Mouse (Mus musculus) hindbrain, embryonic 13.5 days (tissue): ENCODE measurements at regions not wholly inside any gene's neighbourhood (a gene's known extent, or its start where the extent isn't known, plus 50 kb on each side); places are given as distances from the start of the nearest gene placed in this dataset.

Experiments
- ATAC-seq: fragments of 200-750 bp; cut with Nextera tagmentation; 2 replicates; pipeline ENCODE4 v1.8.0; 2017; ENCODE audit warnings: moderate TSS enrichment; ENCODE audit not compliant: low FRiP score
- H3K27ac ChIP-seq: fragments of 300-500 bp; sonication (generic); 2 replicates; pipeline ENCODE4 v1.5.1; 2015; ENCODE audit warnings: inconsistent platforms, mild to moderate bottlenecking, moderate library complexity
- H3K27me3 ChIP-seq: fragments of 300-500 bp; sonication (generic); 2 replicates; pipeline ENCODE4 v1.6.1; 2015; ENCODE audit warnings: mild to moderate bottlenecking, inconsistent platforms
- H3K36me3 ChIP-seq: fragments of 300-500 bp; sonication (generic); 2 replicates; pipeline ENCODE4 v1.6.1; 2015; ENCODE audit warnings: mild to moderate bottlenecking, inconsistent platforms
- H3K4me1 ChIP-seq: fragments of 300-500 bp; sonication (generic); replicated peaks from 2 replicates; pipeline ENCODE4 v1.6.1; 2015; ENCODE audit warnings: inconsistent platforms
- H3K4me2 ChIP-seq: fragments of 300-500 bp; sonication (generic); 2 replicates; pipeline ENCODE4 v1.6.1; 2015; ENCODE audit warnings: inconsistent platforms, mild to moderate bottlenecking, moderate library complexity
- H3K4me3 ChIP-seq: fragments of 300-500 bp; sonication (generic); 2 replicates; pipeline ENCODE4 v1.5.1; 2015; ENCODE audit warnings: mild to moderate bottlenecking, inconsistent platforms
- H3K9ac ChIP-seq: fragments of 300-500 bp; sonication (generic); 2 replicates; pipeline ENCODE4 v1.6.1; 2015; ENCODE audit warnings: mild to moderate bottlenecking, inconsistent platforms
- H3K9me3 ChIP-seq: fragments of 300-500 bp; sonication (generic); 2 replicates; pipeline ENCODE4 v1.6.1; 2016; ENCODE audit warnings: inconsistent platforms
- WGBS: fragments of 180-500 bp; shearing (Covaris S2); methylation state at CpG from one replicate; pipeline ENCODE4 v1.1.7; 2015; 5-methylcytosine and 5-hydroxymethylcytosine counted together

DNA sequence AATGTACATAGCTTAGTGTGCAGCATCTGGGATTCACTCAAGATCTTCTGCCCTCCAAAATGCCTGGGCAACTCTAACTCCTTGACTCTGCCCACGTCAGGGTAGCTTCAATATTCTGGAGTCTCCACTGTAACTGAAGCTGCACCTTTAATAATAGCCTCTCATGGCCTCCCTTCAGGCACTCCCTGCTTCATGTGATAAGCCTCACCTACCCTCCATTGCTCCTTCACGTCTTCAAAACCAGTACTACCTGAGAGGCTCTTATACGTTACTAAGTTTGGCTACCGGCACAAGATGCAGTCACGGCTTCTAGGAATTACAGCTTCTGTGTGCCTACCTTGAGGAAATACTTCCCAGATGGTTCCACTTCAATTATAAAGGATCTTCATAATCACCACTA, 527.4 kb downstream of the Nfib start:
- Histone ChIP-seq H3K4me2 (no peak overlapping the region), H3K27ac (no peak overlapping the region), H3K9ac (no peak overlapping the region), H3K36me3 (no peaks in the 10 kb centered on the region), H3K27me3 (no peaks in the 10 kb centered on the region), H3K9me3 (no peaks in the 10 kb centered on the region), H3K4me1 (no peaks in the 10 kb centered on the region), H3K4me3 (no peak overlapping the region)
- no peak for ATAC-seq
- WGBS: 92% methylated on average over 5 of the region's 5 CpGs

DNA sequence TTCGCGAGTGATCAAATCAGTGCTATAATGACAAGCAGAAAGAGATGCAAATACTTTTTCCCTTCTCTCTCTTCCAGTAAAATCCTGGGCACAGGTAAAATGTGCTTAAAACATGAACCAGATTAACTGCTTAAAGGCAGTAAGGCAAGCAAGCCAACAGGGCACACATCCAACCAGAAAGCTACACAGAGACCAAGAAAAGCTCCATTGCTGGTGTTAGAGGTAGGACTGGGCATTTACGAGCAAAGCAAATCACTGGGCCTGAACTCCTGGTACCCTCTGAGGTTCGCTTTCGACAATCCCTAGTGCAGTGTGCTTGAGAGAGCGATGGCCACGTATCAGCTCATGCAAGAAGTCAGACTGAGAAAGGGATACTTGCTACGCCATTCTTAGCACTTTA, 528.8 kb downstream of the Nfib start:
- Histone ChIP-seq H3K9ac (no peak overlapping the region), H3K27me3 (no peaks in the 10 kb centered on the region), H3K36me3 (no peaks in the 10 kb centered on the region), H3K4me3 (no peak overlapping the region), H3K4me2 (no peak overlapping the region), H3K27ac (no peak overlapping the region), H3K9me3 (no peaks in the 10 kb centered on the region), H3K4me1 (no peaks in the 10 kb centered on the region)
- 95% methylated on average over 8 of the region's 8 CpGs for WGBS
- no peak for ATAC-seq

DNA sequence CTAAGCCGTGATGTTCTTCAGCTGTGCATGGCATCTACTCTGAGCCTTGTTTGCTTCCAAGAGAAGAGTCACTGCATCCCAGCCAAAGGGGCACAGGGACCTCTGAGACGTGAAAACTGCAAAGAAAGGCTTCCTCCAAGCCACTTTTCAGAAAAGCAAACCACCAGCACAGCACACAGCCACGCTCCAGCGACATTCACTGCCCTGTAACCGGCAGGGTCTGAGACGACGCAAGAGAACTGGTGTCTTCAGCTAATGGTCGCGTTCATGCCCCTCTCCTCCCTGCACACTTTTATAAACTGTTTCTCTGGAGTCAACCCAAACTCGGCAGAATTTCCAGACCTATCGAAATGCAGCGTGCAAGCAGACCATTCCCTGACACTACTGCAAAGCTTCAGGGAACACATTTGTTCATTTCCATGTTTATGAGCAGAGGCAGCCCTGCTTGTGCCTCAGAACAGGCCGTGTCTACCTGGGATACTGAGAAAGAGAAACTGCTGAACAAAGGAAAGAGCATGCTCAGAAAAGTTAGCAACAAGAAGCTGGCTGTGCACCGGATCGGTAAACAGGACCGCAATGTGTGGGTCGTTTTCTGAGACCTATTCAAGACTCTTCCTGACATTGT, 532.0 kb downstream of the Nfib start:
- no peak overlapping the region for H3K27ac ChIP-seq
- ATAC-seq: no peak
- no peaks in the 10 kb centered on the region for H3K36me3 ChIP-seq
- no peak overlapping the region for H3K4me3 ChIP-seq
- H3K9me3 ChIP-seq: no peaks in the 10 kb centered on the region
- H3K27me3 ChIP-seq: no peaks in the 10 kb centered on the region
- 81% methylated on average over 17 of the region's 17 CpGs for WGBS
- H3K4me1 ChIP-seq: no peaks in the 10 kb centered on the region
- H3K4me2 ChIP-seq: no peak overlapping the region
- no peak overlapping the region for H3K9ac ChIP-seq

DNA sequence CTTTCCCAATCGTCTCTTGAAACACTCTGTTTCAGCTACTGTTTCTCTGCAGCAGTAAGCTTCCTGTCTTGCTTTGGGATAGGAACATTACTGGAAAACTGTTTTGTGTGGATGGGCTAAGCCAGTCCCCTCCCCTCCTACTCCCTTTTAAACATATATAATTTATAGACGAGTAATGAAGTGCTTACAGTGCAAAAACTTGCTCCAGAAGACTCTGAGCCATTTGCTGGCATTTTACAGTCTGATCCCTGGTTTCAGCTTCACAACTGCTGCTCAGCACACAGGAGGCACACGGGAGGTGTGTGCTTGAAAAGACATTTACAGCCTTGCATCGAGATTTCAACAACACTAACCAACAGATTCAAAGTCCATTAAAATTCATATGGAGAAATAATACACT, 534.6 kb downstream of the Nfib start:
- ATAC-seq: no peak
- no peak overlapping the region for H3K27ac ChIP-seq
- no peak overlapping the region for H3K4me2 ChIP-seq
- no peaks in the 10 kb centered on the region for H3K27me3 ChIP-seq
- no peaks in the 10 kb centered on the region for H3K36me3 ChIP-seq
- no peak overlapping the region for H3K4me3 ChIP-seq
- H3K4me1 ChIP-seq: no peaks in the 10 kb centered on the region
- 79% methylated on average over 4 of the region's 4 CpGs for WGBS
- no peaks in the 10 kb centered on the region for H3K9me3 ChIP-seq
- no peak overlapping the region for H3K9ac ChIP-seq

DNA sequence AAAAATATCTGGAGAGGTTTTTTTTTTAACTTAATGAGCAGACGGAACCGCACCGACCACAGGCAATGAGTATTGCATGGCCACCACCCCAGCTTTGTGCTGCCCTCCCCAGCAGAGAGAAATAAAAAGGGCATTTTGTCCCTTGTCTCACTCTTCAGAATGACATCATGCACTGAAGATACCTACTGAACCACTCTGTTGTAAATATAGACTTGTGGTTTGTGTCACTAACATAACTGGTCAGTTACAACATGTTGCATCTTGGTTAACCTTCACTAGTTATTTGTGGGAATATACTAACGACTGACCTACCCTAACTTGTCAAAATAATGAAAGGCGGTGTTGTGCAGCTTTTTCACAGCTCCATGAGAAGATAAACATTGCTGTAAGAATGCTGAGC, 537.5 kb downstream of the Nfib start:
- ATAC-seq: no peak
- no peaks in the 10 kb centered on the region for H3K36me3 ChIP-seq
- H3K27me3 ChIP-seq: no peaks in the 10 kb centered on the region
- H3K4me3 ChIP-seq: no peak overlapping the region
- H3K4me2 ChIP-seq: no peak overlapping the region
- no peak overlapping the region for H3K27ac ChIP-seq
- no peaks in the 10 kb centered on the region for H3K9me3 ChIP-seq
- no peak overlapping the region for H3K9ac ChIP-seq
- H3K4me1 ChIP-seq: no peaks in the 10 kb centered on the region
- WGBS: 89% methylated on average over 5 of the region's 5 CpGs

DNA sequence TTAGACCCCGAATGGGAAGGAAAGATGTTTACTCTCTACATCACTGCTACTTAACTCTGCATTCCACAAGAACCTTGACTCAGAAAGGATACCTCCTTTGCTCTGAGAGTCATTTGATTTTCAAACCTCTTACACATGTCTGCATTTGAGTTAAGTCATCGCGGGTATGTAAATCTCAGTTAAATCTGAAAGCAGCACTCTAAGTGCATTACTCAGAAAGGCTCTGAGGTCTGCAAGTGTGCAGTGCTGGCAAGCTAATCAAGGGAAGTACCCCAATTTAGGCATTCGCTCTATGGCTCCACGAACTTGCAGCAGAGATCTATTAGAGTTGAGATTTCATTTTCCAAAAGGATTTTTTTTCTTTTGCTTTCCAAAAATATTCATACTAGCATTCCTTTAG, 538.2 kb downstream of the Nfib start:
- H3K9me3 ChIP-seq: no peaks in the 10 kb centered on the region
- H3K27ac ChIP-seq: no peak overlapping the region
- 82% methylated on average over 5 of the region's 5 CpGs for WGBS
- H3K36me3 ChIP-seq: no peaks in the 10 kb centered on the region
- H3K4me1 ChIP-seq: no peaks in the 10 kb centered on the region
- H3K27me3 ChIP-seq: no peaks in the 10 kb centered on the region
- H3K4me2 ChIP-seq: no peak overlapping the region
- no peak overlapping the region for H3K9ac ChIP-seq
- H3K4me3 ChIP-seq: no peak overlapping the region
- no peak for ATAC-seq

DNA sequence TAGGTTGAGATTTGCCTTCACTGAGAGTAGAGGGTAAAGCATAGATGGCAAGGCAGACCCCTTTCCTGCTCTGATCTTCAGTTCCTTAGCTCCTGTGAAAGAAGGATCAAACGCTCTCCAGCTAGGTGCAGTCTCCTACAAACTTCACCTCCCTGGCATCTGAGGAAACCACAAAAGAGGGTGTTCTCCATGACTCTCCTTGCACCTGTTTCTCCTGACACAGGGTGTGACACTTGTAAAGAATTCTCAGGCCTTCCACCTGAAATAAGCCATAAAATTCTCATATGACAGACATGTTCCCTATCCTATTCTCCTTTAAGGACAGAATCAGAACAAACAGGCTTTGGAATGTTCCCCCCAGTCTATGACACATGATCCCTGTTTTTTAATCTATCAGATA, 538.7 kb downstream of the Nfib start:
- Histone ChIP-seq H3K4me1 (no peaks in the 10 kb centered on the region), H3K27ac (no peak overlapping the region), H3K27me3 (no peaks in the 10 kb centered on the region), H3K9ac (no peak overlapping the region), H3K4me3 (no peak overlapping the region), H3K36me3 (no peaks in the 10 kb centered on the region), H3K4me2 (no peak overlapping the region), H3K9me3 (no peaks in the 10 kb centered on the region)
- WGBS: 95% methylated on average over 1 of the region's 1 CpGs
- ATAC-seq: no peak

DNA sequence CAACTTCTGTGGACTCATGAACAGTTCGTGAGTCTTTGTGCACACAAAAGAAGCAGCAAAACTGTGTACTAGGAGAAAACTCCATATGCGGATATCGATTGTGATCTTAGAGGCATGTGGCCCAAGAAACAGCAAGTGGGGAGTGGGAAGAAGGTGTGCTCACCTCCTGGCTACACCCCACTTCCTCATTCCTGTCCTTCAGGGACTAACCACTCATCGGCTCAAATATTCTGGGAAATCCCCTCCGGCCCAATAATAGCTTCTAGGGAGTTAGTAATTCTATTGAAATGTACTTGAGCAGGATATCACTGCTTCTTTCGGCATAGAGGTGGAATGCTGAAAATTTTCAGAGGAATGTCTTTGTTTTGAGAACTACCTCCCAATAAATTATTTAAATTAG, 539.5 kb downstream of the Nfib start:
- Histone ChIP-seq H3K4me1 (no peaks in the 10 kb centered on the region), H3K27me3 (no peaks in the 10 kb centered on the region), H3K4me3 (no peak overlapping the region), H3K9me3 (no peaks in the 10 kb centered on the region), H3K27ac (no peak overlapping the region), H3K36me3 (no peaks in the 10 kb centered on the region), H3K4me2 (no peak overlapping the region), H3K9ac (no peak overlapping the region)
- WGBS: 91% methylated on average over 6 of the region's 6 CpGs
- no peak for ATAC-seq

DNA sequence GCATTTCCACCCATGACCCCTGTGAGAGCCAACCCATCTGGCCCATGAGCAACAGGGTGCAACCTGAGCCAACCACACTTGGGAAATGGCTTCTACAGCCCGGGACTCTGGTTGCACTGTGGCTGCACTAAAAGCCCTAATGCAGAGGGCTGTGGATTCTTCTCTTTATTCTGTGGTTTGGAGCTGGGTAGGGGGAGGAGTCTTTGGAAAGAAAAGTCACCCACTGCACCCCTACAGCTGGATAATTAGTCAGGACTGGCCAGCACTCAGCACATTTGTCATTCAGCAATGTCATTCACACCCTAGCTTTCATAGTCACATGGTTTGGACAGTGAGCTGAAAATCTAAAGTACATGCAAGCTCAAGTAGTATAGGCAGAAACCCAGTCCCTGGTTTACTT, 541.5 kb downstream of the Nfib start:
- H3K4me1 ChIP-seq: no peaks in the 10 kb centered on the region
- no peak overlapping the region for H3K4me3 ChIP-seq
- 76% methylated on average over 1 of the region's 1 CpGs for WGBS
- H3K4me2 ChIP-seq: no peak overlapping the region
- H3K36me3 ChIP-seq: no peaks in the 10 kb centered on the region
- H3K27ac ChIP-seq: no peak overlapping the region
- no peak for ATAC-seq
- H3K27me3 ChIP-seq: no peaks in the 10 kb centered on the region
- no peak overlapping the region for H3K9ac ChIP-seq
- H3K9me3 ChIP-seq: no peaks in the 10 kb centered on the region

DNA sequence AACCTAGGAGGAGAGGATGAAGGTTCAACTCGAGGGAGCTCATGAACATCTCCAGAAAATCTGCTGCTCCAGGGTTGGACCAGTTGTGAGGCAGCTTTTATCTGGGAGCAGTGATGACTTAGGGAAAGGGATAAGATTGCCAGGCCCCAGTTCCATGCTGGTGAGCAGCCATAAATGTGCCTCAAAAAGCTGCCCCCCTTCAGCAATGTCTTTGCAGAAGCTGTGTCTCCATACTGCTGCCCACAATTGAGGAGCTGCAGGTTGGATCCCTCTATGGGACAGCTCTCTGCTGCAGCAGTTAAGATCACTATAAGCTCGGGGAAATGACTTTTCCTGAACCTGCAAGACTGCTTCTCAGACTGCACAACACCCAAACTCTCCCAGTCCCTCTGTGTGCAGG, 543.7 kb downstream of the Nfib start:
- H3K4me3 ChIP-seq: no peak overlapping the region
- 76% methylated on average over 2 of the region's 2 CpGs for WGBS
- H3K4me1 ChIP-seq: no peaks in the 10 kb centered on the region
- no peaks in the 10 kb centered on the region for H3K36me3 ChIP-seq
- no peaks in the 10 kb centered on the region for H3K9me3 ChIP-seq
- no peak overlapping the region for H3K27ac ChIP-seq
- H3K9ac ChIP-seq: no peak overlapping the region
- H3K4me2 ChIP-seq: no peak overlapping the region
- no peaks in the 10 kb centered on the region for H3K27me3 ChIP-seq
- ATAC-seq: no peak

DNA sequence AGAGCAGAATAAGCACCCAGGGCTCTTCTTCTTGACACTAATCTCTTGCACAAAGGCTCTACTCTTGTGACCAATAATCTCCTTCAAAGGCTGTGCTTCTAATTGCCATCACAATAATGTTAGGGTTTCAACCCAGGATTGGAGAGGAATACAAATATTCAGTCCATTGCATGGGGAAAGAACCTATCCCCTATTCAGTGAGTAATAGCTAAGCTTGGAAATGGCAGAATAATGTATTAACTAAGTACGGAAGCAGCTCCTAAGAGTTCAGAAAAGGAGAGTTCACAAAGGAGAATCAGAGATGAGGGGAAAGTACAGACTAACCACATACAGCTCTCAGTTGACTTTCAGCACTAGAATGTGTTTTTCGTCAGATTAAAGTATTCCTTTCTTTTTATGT, 544.3 kb downstream of the Nfib start:
- no peak for ATAC-seq
- Histone ChIP-seq H3K27me3 (no peaks in the 10 kb centered on the region), H3K4me1 (no peaks in the 10 kb centered on the region), H3K9me3 (no peaks in the 10 kb centered on the region), H3K4me2 (no peak overlapping the region), H3K27ac (no peak overlapping the region), H3K9ac (no peak overlapping the region), H3K36me3 (no peaks in the 10 kb centered on the region), H3K4me3 (no peak overlapping the region)
- 94% methylated on average over 2 of the region's 2 CpGs for WGBS

DNA sequence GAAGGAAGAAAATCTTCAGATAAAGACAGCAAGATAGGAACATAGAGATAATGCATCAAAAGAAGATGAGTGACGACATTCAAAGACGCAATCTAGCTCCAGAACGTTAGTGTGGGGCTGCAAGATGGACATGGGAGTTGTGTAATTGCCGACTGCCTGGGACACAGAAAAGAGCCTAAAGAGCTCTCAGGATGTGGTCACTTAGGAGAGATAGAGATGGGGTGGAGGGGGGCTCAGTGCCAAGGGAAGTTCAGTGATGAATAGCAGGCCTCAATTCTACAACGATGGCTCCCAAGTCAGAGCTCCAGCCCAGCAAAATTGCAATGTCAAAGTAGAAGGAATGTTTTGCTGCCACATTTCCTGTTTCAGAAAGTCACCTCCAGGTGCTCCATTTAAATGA, 545.3 kb downstream of the Nfib start:
- WGBS: 81% methylated on average over 5 of the region's 5 CpGs
- no peak overlapping the region for H3K9ac ChIP-seq
- no peak for ATAC-seq
- no peak overlapping the region for H3K4me2 ChIP-seq
- no peaks in the 10 kb centered on the region for H3K27me3 ChIP-seq
- no peaks in the 10 kb centered on the region for H3K9me3 ChIP-seq
- H3K36me3 ChIP-seq: no peaks in the 10 kb centered on the region
- no peaks in the 10 kb centered on the region for H3K4me1 ChIP-seq
- H3K27ac ChIP-seq: no peak overlapping the region
- no peak overlapping the region for H3K4me3 ChIP-seq

DNA sequence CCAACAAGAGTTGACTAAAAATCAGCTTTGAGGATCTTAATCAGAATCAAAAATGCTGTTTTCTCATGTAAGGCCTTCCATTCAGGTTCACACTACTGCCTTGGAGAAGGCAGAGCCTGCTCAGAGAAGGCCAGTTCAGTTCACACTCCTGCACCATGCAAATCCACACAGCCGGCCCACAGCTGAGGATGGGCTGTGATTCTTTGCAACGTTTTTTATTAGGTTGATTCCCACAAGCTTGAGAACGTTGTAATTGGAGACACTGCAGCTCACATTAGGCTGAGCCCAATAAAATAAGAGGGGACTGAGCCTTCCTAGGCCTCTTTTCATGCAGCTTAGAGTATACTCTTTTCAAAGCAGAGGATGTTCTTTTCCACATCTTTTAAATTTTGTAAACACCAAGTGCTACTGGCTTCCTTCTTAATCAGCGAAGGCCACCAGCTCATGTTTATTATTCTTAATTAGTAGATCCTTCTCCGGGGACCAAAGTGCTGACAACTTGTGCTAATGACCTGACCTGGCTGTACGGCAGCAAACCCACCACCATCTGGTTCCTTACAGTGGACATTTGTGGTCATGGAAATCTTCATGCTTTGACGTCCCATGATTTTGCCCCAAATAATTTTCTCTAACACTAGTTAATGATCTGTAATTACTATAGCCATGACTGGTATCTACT, 549.8 kb downstream of the Nfib start:
- Histone ChIP-seq H3K4me2 (no peak overlapping the region), H3K9me3 (no peaks in the 10 kb centered on the region), H3K27me3 (no peaks in the 10 kb centered on the region), H3K9ac (no peak overlapping the region), H3K36me3 (no peaks in the 10 kb centered on the region), H3K4me1 (no peaks in the 10 kb centered on the region), H3K4me3 (no peak overlapping the region), H3K27ac (no peak overlapping the region)
- ATAC-seq: no peak
- WGBS: 58% methylated on average over 7 of the region's 7 CpGs
